Mouse (Mus musculus): Measurements from ENCODE around the gene Olfr1377. TPM values are rescaled to one million over a fixed set of nuclear protein-coding genes. Genes with fewer than 3 reads are reported as not detected.
"Not testable (repeated sequence)": the region's sequence is repeated elsewhere in the genome, so short reads cannot be mapped to it uniquely, and the experiment has no call there.

The Olfr1377 gene
- polyA plus RNA-seq, 1 experiment: not detected

DNA sequence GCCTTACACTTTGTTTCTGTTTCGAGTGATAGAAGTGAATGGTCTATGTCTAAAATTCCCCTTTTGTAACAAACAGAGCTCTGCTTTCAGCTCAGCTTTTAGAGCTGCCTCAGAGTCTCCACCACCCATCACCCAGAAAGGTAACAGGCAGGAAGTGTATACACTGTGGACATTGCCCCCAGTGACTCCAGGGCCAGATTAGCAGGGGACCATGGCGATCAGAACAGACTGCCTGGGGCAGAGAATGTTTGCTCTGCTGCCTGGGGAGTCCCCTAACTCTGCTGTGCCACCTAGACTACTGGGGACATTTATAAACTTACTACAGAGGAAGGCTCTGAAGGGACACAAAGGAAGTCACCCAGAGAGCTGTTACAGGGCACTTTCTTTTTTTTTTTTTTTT lies 34.6 kb downstream of the Olfr1377 start:
- Histone ChIP-seq H3K27me3 (replicated peaks; ENCODE audit: control insufficient read depth, insufficient read depth, low read length) (no peaks in the 10 kb centered on the region), H3K36me3 (ENCODE audit: control insufficient read depth, insufficient read depth, low read length) (no peaks in the 10 kb centered on the region), H3K4me1 (ENCODE audit: control insufficient read depth, insufficient read depth, low read length) (no peaks in the 10 kb centered on the region), H3K27ac (ENCODE audit: insufficient read depth, low read depth, low read length) (no peak overlapping the region), H3K4me3 (ENCODE audit: insufficient read depth, low read depth, low read length) (no peak overlapping the region)
- TF ChIP-seq POLR2A (IDR thresholded peaks at IDR 0.05; ENCODE audit: low read depth, low read length): no peak
- DNase-seq: no peak
- WGBS: 47% methylated on average over 2 of the region's 2 CpGs

GRCm38 (mm10) chr11:51026811-51027210 lies 45.0 kb downstream of the Olfr1377 start:
- H3K27ac ChIP-seq (ENCODE audit: insufficient read depth, low read depth, low read length); H3K27me3 ChIP-seq (replicated peaks; ENCODE audit: control insufficient read depth, insufficient read depth, low read length); H3K4me3 ChIP-seq (ENCODE audit: insufficient read depth, low read depth, low read length); H3K36me3 ChIP-seq (ENCODE audit: control insufficient read depth, insufficient read depth, low read length); H3K4me1 ChIP-seq (ENCODE audit: control insufficient read depth, insufficient read depth, low read length): not testable (repeated sequence)
- WGBS: 58% methylated on average over 11 of the region's 11 CpGs
- DNase-seq: peak; percentile 55

DNA sequence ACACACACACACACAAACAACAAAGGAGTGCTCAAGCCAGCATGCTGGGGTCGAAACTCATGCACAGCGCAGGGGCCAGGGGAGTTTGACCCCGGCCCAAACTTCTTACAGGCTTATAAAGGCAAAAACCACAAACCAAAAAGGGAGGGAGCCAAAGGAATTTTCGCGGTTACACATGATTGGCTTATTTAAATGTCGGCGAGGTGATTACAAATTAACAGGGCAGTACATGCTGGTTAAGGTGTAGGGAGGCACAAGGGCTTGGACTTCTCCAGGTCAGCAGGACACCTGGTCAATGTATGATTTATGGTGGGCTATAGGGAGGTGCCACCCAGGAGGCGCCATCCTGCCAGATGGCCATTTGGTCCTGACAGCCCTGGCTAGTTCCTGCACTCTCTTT lies 47.6 kb downstream of the Olfr1377 start:
- H3K4me3 ChIP-seq (ENCODE audit: insufficient read depth, low read depth, low read length); H3K27ac ChIP-seq (ENCODE audit: insufficient read depth, low read depth, low read length); H3K27me3 ChIP-seq (replicated peaks; ENCODE audit: control insufficient read depth, insufficient read depth, low read length); H3K4me1 ChIP-seq (ENCODE audit: control insufficient read depth, insufficient read depth, low read length); H3K36me3 ChIP-seq (ENCODE audit: control insufficient read depth, insufficient read depth, low read length): not testable (repeated sequence)
- DNase-seq: peak; percentile 63
- 16% methylated on average over 8 of the region's 8 CpGs for WGBS

DNA sequence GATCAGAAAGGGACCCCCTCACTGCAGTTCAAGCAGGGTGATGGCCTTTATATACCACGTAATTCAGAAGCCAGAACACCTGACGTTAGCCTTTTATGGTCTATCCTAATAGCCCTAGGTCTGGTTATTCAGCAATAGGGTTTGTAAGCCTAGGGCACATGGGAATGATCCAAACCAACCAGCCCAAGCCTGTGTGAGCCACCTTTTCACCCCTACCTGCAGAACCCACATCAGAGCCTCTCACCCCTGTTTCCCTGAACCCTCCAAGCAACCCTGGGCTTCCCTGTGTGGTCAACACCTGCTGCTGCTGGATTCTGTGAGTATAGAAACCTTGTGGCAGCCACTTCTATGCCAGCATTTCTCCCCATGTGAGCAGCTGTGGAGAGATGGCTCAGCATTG lies 48.5 kb downstream of the Olfr1377 start:
- Histone ChIP-seq H3K27me3 (replicated peaks; ENCODE audit: control insufficient read depth, insufficient read depth, low read length) (no peaks in the 10 kb centered on the region), H3K4me3 (ENCODE audit: insufficient read depth, low read depth, low read length) (no peak overlapping the region), H3K4me1 (ENCODE audit: control insufficient read depth, insufficient read depth, low read length) (no peaks in the 10 kb centered on the region), H3K27ac (ENCODE audit: insufficient read depth, low read depth, low read length) (no peak overlapping the region), H3K36me3 (ENCODE audit: control insufficient read depth, insufficient read depth, low read length) (no peaks in the 10 kb centered on the region)
- DNase-seq: peak; percentile 42
- no peak for TF ChIP-seq POLR2A (IDR thresholded peaks at IDR 0.05; ENCODE audit: low read depth, low read length)
- no peak for TF ChIP-seq CTCF (conservative IDR thresholded peaks at IDR 0.05; ENCODE audit: insufficient read depth, insufficient read length, low read depth, low read length)
- WGBS: 54% methylated on average over 2 of the region's 2 CpGs

GRCm38 (mm10) chr11:51032851-51033250 lies 51.1 kb downstream of the Olfr1377 start:
- TF ChIP-seq POLR2A (IDR thresholded peaks at IDR 0.05; ENCODE audit: low read depth, low read length) (no peak), CTCF (conservative IDR thresholded peaks at IDR 0.05; ENCODE audit: insufficient read depth, insufficient read length, low read depth, low read length) (peak; percentile 45)
- Histone ChIP-seq H3K4me3 (ENCODE audit: insufficient read depth, low read depth, low read length) (no peak overlapping the region), H3K27me3 (replicated peaks; ENCODE audit: control insufficient read depth, insufficient read depth, low read length) (no peaks in the 10 kb centered on the region), H3K27ac (ENCODE audit: insufficient read depth, low read depth, low read length) (no peak overlapping the region), H3K36me3 (ENCODE audit: control insufficient read depth, insufficient read depth, low read length) (no peaks in the 10 kb centered on the region), H3K4me1 (ENCODE audit: control insufficient read depth, insufficient read depth, low read length) (no peaks in the 10 kb centered on the region)
- peak; percentile 35 for DNase-seq
- 28% methylated on average over 1 of the region's 1 CpGs for WGBS

- H3K4me3 ChIP-seq (ENCODE audit: insufficient read depth, low read depth, low read length); DNase-seq; H3K27me3 ChIP-seq (replicated peaks; ENCODE audit: control insufficient read depth, insufficient read depth, low read length); H3K4me1 ChIP-seq (ENCODE audit: control insufficient read depth, insufficient read depth, low read length); H3K27ac ChIP-seq (ENCODE audit: insufficient read depth, low read depth, low read length); H3K36me3 ChIP-seq (ENCODE audit: control insufficient read depth, insufficient read depth, low read length): not testable (repeated sequence)
Measured at GRCm38 (mm10) chr11:51034141-51034540, 52.4 kb downstream of the Olfr1377 start.

DNA sequence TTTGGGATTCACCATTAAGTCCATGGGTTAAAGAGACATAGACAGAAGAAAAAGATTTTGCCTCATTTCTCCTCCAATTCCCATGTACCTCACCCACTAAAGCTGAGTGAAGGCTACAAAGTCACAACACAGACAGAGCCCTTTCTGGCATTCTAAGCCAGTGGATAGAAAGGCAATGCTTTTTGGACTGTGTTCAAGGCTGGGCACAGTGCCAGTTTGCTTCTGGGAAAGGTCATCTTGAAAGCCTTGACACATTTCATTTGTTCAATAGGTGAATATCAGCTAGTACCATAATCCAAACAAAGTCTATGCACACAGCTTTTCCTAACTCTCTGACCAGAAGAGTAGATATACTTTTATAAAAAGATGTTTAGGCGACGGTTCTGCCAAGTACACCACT lies 54.2 kb downstream of the Olfr1377 start:
- no peaks in the 10 kb centered on the region for H3K27me3 ChIP-seq (replicated peaks; ENCODE audit: control insufficient read depth, insufficient read depth, low read length)
- DNase-seq: peak; percentile 47
- H3K4me3 ChIP-seq (ENCODE audit: insufficient read depth, low read depth, low read length): no peak overlapping the region
- H3K4me1 ChIP-seq (ENCODE audit: control insufficient read depth, insufficient read depth, low read length): no peaks in the 10 kb centered on the region
- TF ChIP-seq CTCF (conservative IDR thresholded peaks at IDR 0.05; ENCODE audit: insufficient read depth, insufficient read length, low read depth, low read length): no peak
- TF ChIP-seq POLR2A (IDR thresholded peaks at IDR 0.05; ENCODE audit: low read depth, low read length): no peak
- H3K36me3 ChIP-seq (ENCODE audit: control insufficient read depth, insufficient read depth, low read length): no peaks in the 10 kb centered on the region
- no peak overlapping the region for H3K27ac ChIP-seq (ENCODE audit: insufficient read depth, low read depth, low read length)
- 91% methylated on average over 2 of the region's 2 CpGs for WGBS

Other genes starting within 250 kb of the Olfr1377 start
- gene Zfp354c, start 154.2 kb upstream of the Olfr1377 start, polyA plus RNA-seq (2012; rRNA removed): 1.2 and 1.4 TPM in 2 replicates
- gene Zfp879, start 140.4 kb upstream of the Olfr1377 start, polyA plus RNA-seq (2012; rRNA removed): 0.58 and 0.64 TPM in 2 replicates
- 0.03 TPM in 1 of 2 replicates, not detected in the other for gene Grm6, start 131.3 kb upstream of the Olfr1377 start, polyA plus RNA-seq (2012; rRNA removed)
- 0.92 and 0.99 TPM in 2 replicates for gene Zfp454, start 94.3 kb upstream of the Olfr1377 start, polyA plus RNA-seq (2012; rRNA removed)
- gene Zfp2, start 65.8 kb upstream of the Olfr1377 start, polyA plus RNA-seq (2012; rRNA removed): 2.6 and 2.7 TPM in 2 replicates
- 0.49 and 0.75 TPM in 2 replicates for gene Zfp354b, start 50.3 kb upstream of the Olfr1377 start, polyA plus RNA-seq (2012; rRNA removed)
- gene 4933414I15Rik, start 38.2 kb upstream of the Olfr1377 start, polyA plus RNA-seq (2012; rRNA removed): not detected in 2 replicates
- not detected in 2 replicates for gene Prop1, start 28.2 kb upstream of the Olfr1377 start, polyA plus RNA-seq (2012; rRNA removed)
- gene Olfr1378, start 15.4 kb upstream of the Olfr1377 start, polyA plus RNA-seq (2012; rRNA removed): not detected in 2 replicates
- not detected in 2 replicates for gene Olfr51, start 21.6 kb downstream of the Olfr1377 start, polyA plus RNA-seq (2012; rRNA removed)
- not detected in 2 replicates for gene Olfr54, start 32.3 kb downstream of the Olfr1377 start, polyA plus RNA-seq (2012; rRNA removed)
- gene Olfr1375, start 66.1 kb downstream of the Olfr1377 start, polyA plus RNA-seq (2012; rRNA removed): not detected in 2 replicates
- gene Zfp354a, start 77.3 kb downstream of the Olfr1377 start, polyA plus RNA-seq (2012; rRNA removed): 2.2 and 5.2 TPM in 2 replicates
- not detected in 2 replicates for gene Gm12569, start 238.5 kb downstream of the Olfr1377 start, polyA plus RNA-seq (2012; rRNA removed)